Mouse (Mus musculus): ENCODE measurements around the gene Skida1.

GRCm38 (mm10) chr2:18031831-18032537 lies 16.9 kb downstream of the Skida1 start:
- no peak for TF ChIP-seq CTCF (IDR thresholded peaks at IDR 0.05; ENCODE audit: low read depth, low read length)
- TF ChIP-seq POLR2AphosphoS5 (IDR thresholded peaks at IDR 0.05; ENCODE audit: insufficient replicate concordance, low read depth, low read length): no peak

All from G1E (cell line).